18 mouse cellular contexts compared by ENCODE assay signal in the genomic region with DNA sequence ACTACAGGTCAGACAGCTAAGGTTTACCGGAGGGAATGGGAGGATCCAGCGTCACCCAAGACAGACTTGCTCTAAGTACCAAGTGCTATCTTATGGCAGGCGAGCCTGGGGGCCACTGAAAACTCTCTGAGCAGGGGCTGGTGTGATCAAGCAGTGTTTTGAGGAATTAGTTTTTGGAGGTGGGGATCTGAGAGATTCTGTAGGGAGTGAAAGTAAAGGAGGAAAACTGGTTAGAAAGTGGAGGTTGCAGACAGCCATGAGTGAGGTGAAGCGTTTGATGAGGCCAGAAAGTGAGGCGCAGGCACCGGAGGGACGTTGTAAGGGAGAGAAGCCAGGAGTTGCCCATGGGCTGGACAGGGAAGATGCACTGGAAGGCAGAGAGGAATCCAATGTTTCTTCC.
"Had no signal": no experiment of that assay in that cellular context is flagged by ENCODE, and none has a peak within 500 bp of the region (broad histone marks: within the 10 kb centered on the region; RNA-seq: fewer than 3 reads in every experiment).

No protein-coding gene starts in this region.

- H3K27ac ChIP-seq: liver, embryonic 15.5 days; lung, embryonic 15.5 days; macrophage; midbrain, embryonic 13.5 days; neural tube, embryonic 12.5 days; stomach, embryonic 15.5 days; stomach, postnatal 0 days had no signal

- H3K4me2 ChIP-seq: liver, embryonic 15.5 days; lung, embryonic 15.5 days; midbrain, embryonic 13.5 days; neural tube, embryonic 12.5 days; stomach, embryonic 15.5 days had no signal

- H3K9me3 ChIP-seq: liver, embryonic 15.5 days; lung, embryonic 15.5 days; midbrain, embryonic 13.5 days; neural tube, embryonic 12.5 days; stomach, embryonic 15.5 days had no signal

- H3K27me3 ChIP-seq: liver, embryonic 15.5 days; lung, embryonic 15.5 days; megakaryocyte, embryonic 14.5 days; midbrain, embryonic 13.5 days; neural tube, embryonic 12.5 days; stomach, embryonic 15.5 days had no signal

- ATAC-seq: liver, postnatal 0 days; lung, postnatal 0 days; midbrain, embryonic 13.5 days; midbrain, embryonic 16.5 days had no signal

- H3K4me3 ChIP-seq: liver, embryonic 15.5 days; lung, embryonic 15.5 days; megakaryocyte, embryonic 14.5 days; midbrain, embryonic 13.5 days; neural tube, embryonic 12.5 days; stomach, embryonic 15.5 days had no signal

- H3K4me1 ChIP-seq: liver, embryonic 15.5 days; megakaryocyte, embryonic 14.5 days; neural tube, embryonic 12.5 days; stomach, embryonic 15.5 days had no signal

- H3K9ac ChIP-seq: liver, embryonic 15.5 days; liver, postnatal 0 days; lung, embryonic 15.5 days; midbrain, embryonic 13.5 days; neural tube, embryonic 12.5 days; stomach, embryonic 15.5 days had no signal

- DNase-seq: liver, postnatal 0 days; lung, adult 2 months; lung, postnatal 14 days; lung, postnatal 36 days; right cerebral cortex, postnatal 14 days; thymus, adult 2 months; thymus, postnatal 25 days; thymus, postnatal 4 days had no signal

- H3K36me3 ChIP-seq: liver, embryonic 15.5 days; lung, embryonic 15.5 days; neural tube, embryonic 12.5 days; stomach, embryonic 15.5 days had no signal
